ENCODE assay signal across 7 mouse cellular contexts in the genomic region with DNA sequence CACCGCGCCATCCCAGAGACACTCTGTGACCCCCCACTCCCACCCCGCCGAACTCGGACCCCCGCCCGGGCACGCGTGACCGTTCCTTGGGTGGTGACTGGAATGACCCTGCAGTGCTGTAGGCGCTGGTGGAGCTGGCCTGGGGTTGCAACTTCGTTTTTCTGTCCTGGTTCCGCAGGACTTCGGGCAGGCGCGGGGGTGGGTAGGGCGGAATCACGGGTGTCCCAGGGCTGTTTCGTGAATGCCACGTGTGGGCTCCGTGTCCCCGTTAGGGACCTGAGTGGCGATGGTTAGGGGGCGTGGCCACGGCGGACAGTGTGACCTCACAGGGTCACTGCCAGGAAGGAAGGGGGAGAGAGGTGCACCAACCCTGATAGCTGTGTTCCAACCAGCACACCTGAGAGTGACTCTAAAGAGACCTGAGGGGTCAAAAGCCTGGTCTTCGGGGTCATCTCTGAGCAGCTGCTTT. TPM values are rescaled to one million over a fixed set of nuclear protein-coding genes. Genes with fewer than 3 reads are reported as not detected.
DNase-seq lines count a peak whose midpoint lies in the region; ATAC-seq and TF ChIP-seq lines count a peak whose summit lies in the region.

No protein-coding gene starts in this region.

- intact Hi-C loops in left cerebral cortex, adult 2 months (cut with DNase I) = loop anchor here (5.0 kb wide), 3 partner anchors 795 to 925 kb away; a partner anchor contains a TSS

- H3K27me3 ChIP-seq in embryonic facial prominence, embryonic 11.5 days (ENCODE audit: control insufficient read depth, insufficient read depth, low read length) = no peaks in the 10 kb centered on the region
- no peaks in the 10 kb centered on the region for H3K27me3 ChIP-seq in hindbrain, embryonic 13.5 days
- no peaks in the 10 kb centered on the region for H3K27me3 ChIP-seq in midbrain, embryonic 13.5 days

- ATAC-seq in embryonic facial prominence, embryonic 11.5 days (replicated peaks; ENCODE audit: insufficient number of reproducible peaks, low FRiP score, low TSS enrichment, low read depth) = no peak
- no peak for ATAC-seq in hindbrain, embryonic 13.5 days (ENCODE audit: low FRiP score)
- no peak for ATAC-seq in midbrain, embryonic 13.5 days

- no peak overlapping the region for H3K27ac ChIP-seq in left cerebral cortex, adult 2 months
- H3K27ac ChIP-seq in embryonic facial prominence, embryonic 11.5 days (replicated peaks; ENCODE audit: low read depth, low read length) = no peak overlapping the region
- no peak overlapping the region for H3K27ac ChIP-seq in hindbrain, embryonic 13.5 days
- H3K27ac ChIP-seq in midbrain, embryonic 13.5 days = no peak overlapping the region

- peaks cover 8% of the 10 kb centered on the region for H3K9me3 ChIP-seq in embryonic facial prominence, embryonic 11.5 days (replicated peaks; ENCODE audit: control insufficient read depth, low read length)
- peaks cover 29% of the 10 kb centered on the region for H3K9me3 ChIP-seq in hindbrain, embryonic 13.5 days
- peaks cover 34% of the 10 kb centered on the region for H3K9me3 ChIP-seq in midbrain, embryonic 13.5 days

- no peaks in the 10 kb centered on the region for H3K36me3 ChIP-seq in embryonic facial prominence, embryonic 11.5 days (replicated peaks; ENCODE audit: control insufficient read depth, insufficient read depth, low read depth, low read length)
- peaks cover 23% of the 10 kb centered on the region for H3K36me3 ChIP-seq in hindbrain, embryonic 13.5 days
- peaks cover 21% of the 10 kb centered on the region for H3K36me3 ChIP-seq in midbrain, embryonic 13.5 days

- peak overlapping the region; percentile 72 for H3K4me3 ChIP-seq in left cerebral cortex, adult 2 months
- H3K4me3 ChIP-seq in embryonic facial prominence, embryonic 11.5 days (ENCODE audit: low read depth, low read length) = peak overlapping the region; percentile 73
- H3K4me3 ChIP-seq in hindbrain, embryonic 13.5 days = peak overlapping the region; percentile 71
- peak overlapping the region; percentile 65 for H3K4me3 ChIP-seq in midbrain, embryonic 13.5 days (replicated peaks)

- H3K4me2 ChIP-seq in embryonic facial prominence, embryonic 11.5 days (ENCODE audit: low read depth, low read length) = peak overlapping the region; percentile 95
- peak overlapping the region; percentile 99 for H3K4me2 ChIP-seq in hindbrain, embryonic 13.5 days
- H3K4me2 ChIP-seq in midbrain, embryonic 13.5 days (replicated peaks) = peak overlapping the region; percentile 96

- TF ChIP-seq CTCF in left cerebral cortex, adult 2 months (IDR thresholded peaks at IDR 0.05) = no peak

- H3K4me1 ChIP-seq in embryonic facial prominence, embryonic 11.5 days (ENCODE audit: control insufficient read depth, insufficient read depth, low read length) = no peaks in the 10 kb centered on the region; the same call in 1 of the 2 replicates
- H3K4me1 ChIP-seq in hindbrain, embryonic 13.5 days (replicated peaks) = peaks cover 18% of the 10 kb centered on the region
- peaks cover 17% of the 10 kb centered on the region for H3K4me1 ChIP-seq in midbrain, embryonic 13.5 days (replicated peaks)

- peak in 1 of 2 experiments; percentile 22 for DNase-seq in left cerebral cortex, adult 2 months (ENCODE audit: extremely low spot score in 1 of 2, low spot score in 2 of 2)
- DNase-seq in left cerebral cortex, adult 9 months (ENCODE audit: low spot score in 2 of 2) = no peak
- DNase-seq in embryonic facial prominence, embryonic 11.5 days (ENCODE audit: low spot score) = no peak
- DNase-seq in urinary bladder, adult 2 months (ENCODE audit: low spot score) = no peak
- DNase-seq in right cerebral cortex, adult 18-20 months = no peak

- WGBS in embryonic facial prominence, embryonic 11.5 days = 38% methylated on average over 27 of the region's 27 CpGs
- 37% methylated on average over 27 of the region's 27 CpGs for WGBS in hindbrain, embryonic 13.5 days
- WGBS in midbrain, embryonic 13.5 days = 44% methylated on average over 27 of the region's 27 CpGs

- no peak overlapping the region for H3K9ac ChIP-seq in embryonic facial prominence, embryonic 11.5 days (replicated peaks; ENCODE audit: low read length)
- H3K9ac ChIP-seq in hindbrain, embryonic 13.5 days = peak overlapping the region; percentile 77; the same call in 1 of the 2 replicates
- peak overlapping the region; percentile 70 for H3K9ac ChIP-seq in midbrain, embryonic 13.5 days (replicated peaks)

RNA-seq across cellular contexts. Expression of a gene that starts 17.0 kb away (rescaled TPM):
- under 1 TPM; 0.49 to 0.86 TPM for total RNA-seq in left cerebral cortex, adult 2 months (2021)
- not detected in 2 replicates for polyA plus RNA-seq in embryonic facial prominence, embryonic 11.5 days (2014; fragmentation: Nextera tagmentation; extraction: Ambion mirVana)
- polyA plus RNA-seq in hindbrain, embryonic 13.5 days (2015; fragmentation: Nextera tagmentation; extraction: Ambion mirVana) = 0.14 and 0.16 TPM in 2 replicates
- not detected in 2 replicates for polyA plus RNA-seq in midbrain, embryonic 13.5 days (2015; fragmentation: Nextera tagmentation; extraction: Ambion mirVana)
- 0.07 and 0.08 TPM in 2 replicates for polyA plus RNA-seq in urinary bladder, adult 2 months (2012; rRNA removed)

RNA-seq across cellular contexts. Expression of a gene that starts 36.3 kb away (rescaled TPM):
- 10 to 100 TPM; 62.6 to 70.3 TPM for total RNA-seq in left cerebral cortex, adult 2 months (2021)
- polyA plus RNA-seq in embryonic facial prominence, embryonic 11.5 days (2014; fragmentation: Nextera tagmentation; extraction: Ambion mirVana) = 17.1 and 19.3 TPM in 2 replicates
- polyA plus RNA-seq in hindbrain, embryonic 13.5 days (2015; fragmentation: Nextera tagmentation; extraction: Ambion mirVana) = 18.1 and 22.4 TPM in 2 replicates
- 20.5 and 22.1 TPM in 2 replicates for polyA plus RNA-seq in midbrain, embryonic 13.5 days (2015; fragmentation: Nextera tagmentation; extraction: Ambion mirVana)
- polyA plus RNA-seq in urinary bladder, adult 2 months (2012; rRNA removed) = 27.5 and 34.2 TPM in 2 replicates

RNA-seq across cellular contexts. Expression of a gene that starts 36.6 kb away (rescaled TPM):
- under 1 TPM; 0.25 to 0.72 TPM for total RNA-seq in left cerebral cortex, adult 2 months (2021)
- 0.28 TPM in 1 of 2 replicates, not detected in the other for polyA plus RNA-seq in embryonic facial prominence, embryonic 11.5 days (2014; fragmentation: Nextera tagmentation; extraction: Ambion mirVana)
- polyA plus RNA-seq in hindbrain, embryonic 13.5 days (2015; fragmentation: Nextera tagmentation; extraction: Ambion mirVana) = 0.22 TPM in 1 of 2 replicates, not detected in the other
- not detected in 2 replicates for polyA plus RNA-seq in midbrain, embryonic 13.5 days (2015; fragmentation: Nextera tagmentation; extraction: Ambion mirVana)
- polyA plus RNA-seq in urinary bladder, adult 2 months (2012; rRNA removed) = 0.14 and 0.18 TPM in 2 replicates
